Mouse (Mus musculus): Measurements from ENCODE around the gene Arhgap19.

Gene Arhgap19

GRCm38 (mm10) chr19:41831718-41832391 lies 30.0 kb upstream of the Arhgap19 start:
- DNase-seq, result peak; percentile 41

GRCm38 (mm10) chr19:41831101-41831570 lies 29.3 kb upstream of the Arhgap19 start:
- peak; percentile 68 for DNase-seq

GRCm38 (mm10) chr19:41830106-41831031 lies 28.5 kb upstream of the Arhgap19 start:
- DNase-seq, result no peak

- DNase-seq, result peak; percentile 98
Observed at GRCm38 (mm10) chr19:41829381-41830105, 27.7 kb upstream of the Arhgap19 start, which contains the start of gene Frat1. Gene Frat1, plus strand, starts transcription at chr19:41829970.

- DNase-seq, result no peak
Observed at GRCm38 (mm10) chr19:41828941-41829340, 27.1 kb upstream of the Arhgap19 start.

- DNase-seq, result no peak
Observed at GRCm38 (mm10) chr19:41826529-41826928, 24.7 kb upstream of the Arhgap19 start.

- no peak for DNase-seq
Observed at GRCm38 (mm10) chr19:41824950-41825349, 23.1 kb upstream of the Arhgap19 start.

GRCm38 (mm10) chr19:41822589-41822988 lies 20.7 kb upstream of the Arhgap19 start:
- no peak for DNase-seq

- no peak for DNase-seq
Observed at GRCm38 (mm10) chr19:41821436-41821835, 19.6 kb upstream of the Arhgap19 start.

GRCm38 (mm10) chr19:41818749-41819148 lies 16.9 kb upstream of the Arhgap19 start:
- no peak for DNase-seq

- no peak for DNase-seq
Observed at GRCm38 (mm10) chr19:41817325-41817724, 15.5 kb upstream of the Arhgap19 start.

- no peak for DNase-seq
Observed at GRCm38 (mm10) chr19:41816915-41817314, 15.1 kb upstream of the Arhgap19 start.

- DNase-seq, result no peak
Observed at GRCm38 (mm10) chr19:41816410-41816809, 14.6 kb upstream of the Arhgap19 start.

- DNase-seq, result no peak
Observed at GRCm38 (mm10) chr19:41813374-41813773, 11.5 kb upstream of the Arhgap19 start.

GRCm38 (mm10) chr19:41812525-41812924 lies 10.7 kb upstream of the Arhgap19 start:
- no peak for DNase-seq

GRCm38 (mm10) chr19:41810074-41810473 lies 8.2 kb upstream of the Arhgap19 start:
- DNase-seq, result no peak

GRCm38 (mm10) chr19:41808104-41808634 lies 6.3 kb upstream of the Arhgap19 start:
- DNase-seq, result no peak

- no peak for DNase-seq
Observed at GRCm38 (mm10) chr19:41807497-41807896, 5.7 kb upstream of the Arhgap19 start.

GRCm38 (mm10) chr19:41805831-41806230 lies 4.0 kb upstream of the Arhgap19 start:
- DNase-seq, result no peak

GRCm38 (mm10) chr19:41803322-41803721 lies 1.5 kb upstream of the Arhgap19 start:
- DNase-seq, result peak; percentile 37

GRCm38 (mm10) chr19:41800986-41801741 lies 683 bp downstream of the Arhgap19 start:
- DNase-seq, result no peak

- DNase-seq, result no peak
Observed at GRCm38 (mm10) chr19:41800451-41800850, 1.4 kb downstream of the Arhgap19 start.

Data from cerebellum, adult 11-12 months (tissue).